ENCODE assay signal across 17 mouse cellular contexts in the genomic region with DNA sequence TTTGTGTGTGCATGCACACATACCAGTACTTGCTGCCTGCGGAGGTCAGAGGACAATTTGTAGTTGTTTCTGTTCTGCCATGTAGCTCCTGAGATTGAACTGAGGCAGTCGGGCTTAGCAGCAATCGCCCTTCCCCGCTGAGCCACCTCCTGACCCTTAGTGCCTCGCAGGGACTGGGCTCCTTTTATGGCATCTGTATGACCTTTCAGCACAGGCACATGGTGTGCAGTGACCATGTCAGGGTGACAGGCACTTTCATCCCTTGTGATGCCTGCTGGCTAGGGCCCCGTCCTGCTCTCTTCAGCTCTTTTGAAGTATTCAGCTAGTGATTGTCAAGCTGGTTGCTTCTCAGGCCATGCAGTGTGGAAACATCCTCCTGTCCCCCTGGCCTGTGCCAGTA.
"Had no signal": no experiment of that assay in that cellular context is flagged by ENCODE, and none has a peak within 500 bp of the region (broad histone marks: within the 10 kb centered on the region; RNA-seq: fewer than 3 reads in every experiment).

No protein-coding gene starts in this region.

- H3K4me3 ChIP-seq: limb, embryonic 12.5 days; limb, embryonic 15.5 days; lung, embryonic 15.5 days; megakaryocyte, embryonic 14.5 days; midbrain, embryonic 10.5 days; midbrain, embryonic 13.5 days had no signal

- H3K27ac ChIP-seq: limb, embryonic 12.5 days; limb, embryonic 15.5 days; liver, embryonic 14.5 days; lung, embryonic 15.5 days; midbrain, embryonic 10.5 days; midbrain, embryonic 13.5 days had no signal

- H3K9ac ChIP-seq: limb, embryonic 12.5 days; limb, embryonic 15.5 days; liver, embryonic 14.5 days; lung, embryonic 15.5 days; midbrain, embryonic 13.5 days had no signal

- DNase-seq: kidney, postnatal 14 days; kidney, postnatal 4 days; left cerebral cortex, postnatal 4 days; lung, adult 18-20 months; lung, postnatal 10 days; lung, postnatal 36 days; thymus, adult 18-20 months; thymus, postnatal 36 days had no signal

- H3K36me3 ChIP-seq: lung, embryonic 15.5 days had no signal

- H3K4me2 ChIP-seq: limb, embryonic 12.5 days; limb, embryonic 15.5 days; liver, embryonic 11.5 days; lung, embryonic 15.5 days; midbrain, embryonic 13.5 days had no signal

- H3K9me3 ChIP-seq: limb, embryonic 12.5 days; limb, embryonic 15.5 days; lung, embryonic 15.5 days; megakaryocyte, embryonic 14.5 days; midbrain, embryonic 10.5 days; midbrain, embryonic 13.5 days had no signal

- H3K4me1 ChIP-seq: limb, embryonic 12.5 days; limb, embryonic 15.5 days; lung, embryonic 15.5 days had no signal

- ATAC-seq: midbrain, embryonic 13.5 days; midbrain, embryonic 16.5 days had no signal

- H3K27me3 ChIP-seq: limb, embryonic 12.5 days; limb, embryonic 15.5 days; lung, embryonic 15.5 days; midbrain, embryonic 13.5 days had no signal
